Comparison of ENCODE assay signal across 17 mouse cellular contexts in genomic region chr2:179650168-179650567, GRCm38 (mm10).
DNase-seq lines count a peak whose midpoint lies in the region; ATAC-seq and TF ChIP-seq lines count a peak whose summit lies in the region.
"Had no signal": no experiment of that assay in that cellular context is flagged by ENCODE, and none has a peak within 500 bp of the region (broad histone marks: within the 10 kb centered on the region; RNA-seq: fewer than 3 reads in every experiment).

No protein-coding gene starts in this region.

- TF ChIP-seq RAD21 in CH12.LX (IDR thresholded peaks at IDR 0.05; ENCODE audit: low read depth, low read length), result no peak

- dilution Hi-C loops in CH12.LX (cut with MboI; ENCODE audit: extremely low pct_ligation_motif_present, extremely low pct_unique_long_range_greater_than_20kb, low sequenced_read_pairs), result no loop called here

- no peak for TF ChIP-seq POLR2A in CH12.LX (IDR thresholded peaks at IDR 0.05; ENCODE audit: low read depth, low read length)

- no peaks in the 10 kb centered on the region for H3K36me3 ChIP-seq in midbrain, embryonic 11.5 days (ENCODE audit: control insufficient read depth, insufficient read depth, low read length)
- H3K36me3 ChIP-seq in midbrain, embryonic 15.5 days (replicated peaks), result no peaks in the 10 kb centered on the region
- H3K36me3 ChIP-seq in CH12.LX (replicated peaks in 1 of 2; ENCODE audit: control insufficient read depth in 1 of 2, insufficient read depth in 1 of 2, low read length in 1 of 2), result no peaks in the 10 kb centered on the region
- H3K36me3 ChIP-seq: G1E had no signal

- no peaks in the 10 kb centered on the region for H3K79me2 ChIP-seq in CH12.LX (replicated peaks; ENCODE audit: control insufficient read depth, extremely low read depth, insufficient read depth, poor library complexity, severe bottlenecking)

- in situ Hi-C loops in CH12.LX (cut with MboI; ENCODE audit: low pct_ligation_motif_present, low pct_unique_long_range_greater_than_20kb, low sequenced_read_pairs), result no loop called here

- no peaks in the 10 kb centered on the region for H3K9me3 ChIP-seq in midbrain, embryonic 11.5 days (ENCODE audit: control insufficient read depth, low read length)
- no peaks in the 10 kb centered on the region for H3K9me3 ChIP-seq in midbrain, embryonic 15.5 days
- no peaks in the 10 kb centered on the region for H3K9me3 ChIP-seq in CH12.LX (replicated peaks; ENCODE audit: low read length)

- WGBS in midbrain, embryonic 11.5 days, result 81% methylated on average over 9 of the region's 9 CpGs
- WGBS in midbrain, embryonic 15.5 days, result 81% methylated on average over 9 of the region's 9 CpGs

- no peaks in the 10 kb centered on the region for H3K4me1 ChIP-seq in midbrain, embryonic 11.5 days (ENCODE audit: control insufficient read depth, insufficient read depth, low read length)
- H3K4me1 ChIP-seq in midbrain, embryonic 15.5 days, result peaks cover 14% of the 10 kb centered on the region
- peaks cover 28 to 72% of the 10 kb centered on the region in 2 experiments for H3K4me1 ChIP-seq in CH12.LX (ENCODE audit: control insufficient read depth in 1 of 2, insufficient read depth in 2 of 2)

- no peak overlapping the region for H3K4me3 ChIP-seq in midbrain, embryonic 11.5 days (ENCODE audit: low read depth, low read length)
- H3K4me3 ChIP-seq in midbrain, embryonic 15.5 days, result no peak overlapping the region
- H3K4me3 ChIP-seq in CH12.LX (replicated peaks in 1 of 3; ENCODE audit: low read depth in 2 of 3, low read length in 2 of 3, poor library complexity in 1 of 3), result no peak overlapping the region

- no peak for TF ChIP-seq EP300 in CH12.LX (IDR thresholded peaks at IDR 0.05; ENCODE audit: low read length)

- no peak overlapping the region for H3K27ac ChIP-seq in midbrain, embryonic 11.5 days (ENCODE audit: low read depth, low read length)
- no peak overlapping the region for H3K27ac ChIP-seq in midbrain, embryonic 15.5 days
- no peak overlapping the region for H3K27ac ChIP-seq in CH12.LX (ENCODE audit: insufficient read depth, low read depth)

- H3K27me3 ChIP-seq in midbrain, embryonic 11.5 days (ENCODE audit: control insufficient read depth, insufficient read depth, low read length), result no peaks in the 10 kb centered on the region
- no peaks in the 10 kb centered on the region for H3K27me3 ChIP-seq in midbrain, embryonic 15.5 days (replicated peaks)
- no peaks in the 10 kb centered on the region for H3K27me3 ChIP-seq in CH12.LX (replicated peaks)
- H3K27me3 ChIP-seq: Patski had no signal

- ATAC-seq in midbrain, embryonic 11.5 days (ENCODE audit: low FRiP score), result no peak
- ATAC-seq in midbrain, embryonic 15.5 days (replicated peaks), result no peak
- ATAC-seq: activated CD4-positive, CD25-positive, alpha-beta regulatory T cell, adult 4 months; CD4-positive, CD25-positive, alpha-beta regulatory T cell, adult 4 months; Patski had no signal

- no peak overlapping the region for H3K9ac ChIP-seq in midbrain, embryonic 11.5 days (ENCODE audit: low read length)
- H3K9ac ChIP-seq in midbrain, embryonic 15.5 days, result no peak overlapping the region
- H3K9ac ChIP-seq in CH12.LX (ENCODE audit: insufficient read depth, low read depth), result no peak overlapping the region

- no peak for TF ChIP-seq CTCF in CH12.LX (conservative IDR thresholded peaks at IDR 0.05 in 1 of 2, IDR thresholded peaks at IDR 0.05 in 1 of 2; ENCODE audit: low read depth in 2 of 2, low read length in 2 of 2)

- H3K4me2 ChIP-seq in midbrain, embryonic 11.5 days, result no peak overlapping the region
- no peak overlapping the region for H3K4me2 ChIP-seq in midbrain, embryonic 15.5 days
- H3K4me2 ChIP-seq in CH12.LX (ENCODE audit: insufficient read depth, low read depth, poor library complexity, severe bottlenecking), result no peak overlapping the region

- peak; percentile 76 for DNase-seq in midbrain, embryonic 11.5 days (ENCODE audit: low spot score, missing footprints)
- DNase-seq in CH12.LX (ENCODE audit: extremely low read depth), result no peak
- no peak for DNase-seq in gastrocnemius, postnatal 36 days
- DNase-seq: adrenal gland, adult 2 months; adrenal gland, adult 8-10 months; adrenal gland, postnatal 10 days; adrenal gland, postnatal 14 days; adrenal gland, postnatal 25 days; adrenal gland, postnatal 36 days; B cell, adult 2 months; cerebellum, adult 11 months; cerebellum, adult 2 months had no signal

- intact Hi-C loops in gastrocnemius, postnatal 36 days (cut with DNase I), result no loop called here

TF ChIP-seq in CH12.LX, 34 proteins besides CTCF, POLR2A, EP300 and RAD21:
- no peak for TF ChIP-seq MYC (IDR thresholded peaks at IDR 0.05; ENCODE audit: low read depth, low read length)
- peak; percentile 76 for TF ChIP-seq USF2 (conservative IDR thresholded peaks at IDR 0.05; ENCODE audit: low read depth, low read length)
- peak; percentile 60 for TF ChIP-seq BHLHE40 (IDR thresholded peaks at IDR 0.05; ENCODE audit: low read depth, low read length)
- peak; percentile 79 for TF ChIP-seq USF1 (IDR thresholded peaks at IDR 0.05; ENCODE audit: low read depth, low read length)
- TF ChIP-seq MAX (IDR thresholded peaks at IDR 0.05; ENCODE audit: low read length), result peak; percentile 48; the same call in 1 of the 2 replicates
